Mouse (Mus musculus) activated CD4-positive, CD25-positive, alpha-beta regulatory T cell, adult 4 months (primary cell): ENCODE data around the gene Ror1. TPM values are rescaled to one million over a fixed set of nuclear protein-coding genes. Genes with fewer than 3 reads are reported as not detected.

ENCODE experiments used
- ATAC-seq: one replicate; pipeline ENCODE4 v1.8.0; 2017
- polyA plus RNA-seq, 2 experiments: library from polyadenylated mRNA; unstranded; fragments of 100-300 nt; shearing (Covaris generic); gene quantifications; one replicate each; pipeline ENCODE4 v1.2.1; 2017

The Ror1 gene
- polyA plus RNA-seq = not detected

DNA sequence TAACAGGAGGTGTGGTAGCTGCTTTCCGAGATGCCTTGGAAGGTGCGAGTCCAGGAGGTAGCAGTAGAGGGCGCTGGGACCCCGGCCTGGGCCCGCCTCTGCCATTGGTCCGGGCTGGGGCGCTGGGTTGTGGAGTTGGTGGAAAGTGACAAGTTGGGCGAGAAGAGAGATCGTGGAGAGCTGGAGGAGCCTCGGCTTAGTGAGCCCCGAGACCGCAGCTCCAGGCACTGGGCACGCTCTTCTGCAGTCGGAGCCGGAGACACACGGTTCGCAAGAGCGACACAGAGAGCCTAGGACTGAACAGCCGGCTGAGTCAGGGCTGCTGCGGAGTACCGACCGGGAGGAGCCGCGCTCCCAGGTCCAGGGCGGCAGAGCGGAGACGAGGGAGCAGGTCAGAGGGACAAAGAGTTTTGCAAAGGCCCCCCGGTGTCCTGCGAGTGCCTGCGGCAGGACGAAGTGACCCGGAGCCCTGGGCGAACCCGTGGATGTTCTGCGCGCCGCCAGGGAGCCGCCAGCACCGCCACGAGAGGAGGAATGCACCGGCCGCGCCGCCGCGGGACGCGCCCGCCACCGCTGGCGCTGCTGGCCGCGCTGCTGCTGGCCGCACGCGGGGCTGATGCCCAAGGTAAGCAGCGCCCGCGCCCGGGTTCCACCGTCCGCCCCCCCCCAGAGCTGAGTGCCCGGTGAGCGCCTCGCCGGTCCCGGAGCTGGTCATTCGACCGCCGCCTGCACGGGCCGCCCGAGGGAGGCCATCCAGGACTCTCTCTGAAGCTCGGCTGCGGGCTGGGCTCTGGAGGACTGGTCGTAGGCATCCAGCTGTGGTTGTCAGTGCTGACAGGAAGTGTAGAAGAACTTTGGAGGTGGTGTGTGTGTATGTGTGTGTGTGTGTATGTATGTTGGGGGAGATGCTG lies at the start of gene Ror1:
Gene Ror1, plus strand, starts transcription at position 107 of the 911 bp plus-strand sequence.
- ATAC-seq = peak; percentile 43

- ATAC-seq = no peak
Measured at GRCm38 (mm10) chr4:100047066-100047465, 48.5 kb upstream of the Ror1 start.

DNA sequence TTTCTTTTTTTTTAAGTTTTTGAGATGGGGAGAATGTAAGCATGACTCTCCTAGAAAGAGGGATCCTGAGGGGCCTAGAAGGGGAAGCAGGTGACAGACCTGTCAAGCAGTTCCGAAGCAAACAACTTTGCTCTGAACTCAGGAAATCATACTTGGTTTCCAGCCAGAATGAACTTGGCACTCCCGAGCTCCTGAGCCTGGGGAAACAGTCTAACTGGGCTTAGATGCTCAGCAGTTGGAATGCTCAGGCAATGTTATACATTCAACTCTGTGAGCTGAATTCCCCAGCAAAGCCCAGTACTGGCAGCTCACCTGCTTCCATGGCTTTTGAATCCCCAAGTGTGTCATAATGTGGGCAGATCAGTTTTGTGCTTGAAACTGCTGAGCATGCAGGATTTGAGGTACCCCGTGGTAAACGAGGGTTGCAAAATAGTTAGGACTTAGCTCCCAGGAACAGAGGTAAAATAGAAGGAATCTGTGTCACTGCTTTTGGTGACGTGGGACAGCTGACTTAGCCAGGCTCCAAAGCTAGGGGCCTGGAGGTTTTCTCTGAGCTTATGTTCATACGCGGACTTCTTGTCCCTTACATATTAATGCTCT lies 47.1 kb upstream of the Ror1 start:
- ATAC-seq = no peak

DNA sequence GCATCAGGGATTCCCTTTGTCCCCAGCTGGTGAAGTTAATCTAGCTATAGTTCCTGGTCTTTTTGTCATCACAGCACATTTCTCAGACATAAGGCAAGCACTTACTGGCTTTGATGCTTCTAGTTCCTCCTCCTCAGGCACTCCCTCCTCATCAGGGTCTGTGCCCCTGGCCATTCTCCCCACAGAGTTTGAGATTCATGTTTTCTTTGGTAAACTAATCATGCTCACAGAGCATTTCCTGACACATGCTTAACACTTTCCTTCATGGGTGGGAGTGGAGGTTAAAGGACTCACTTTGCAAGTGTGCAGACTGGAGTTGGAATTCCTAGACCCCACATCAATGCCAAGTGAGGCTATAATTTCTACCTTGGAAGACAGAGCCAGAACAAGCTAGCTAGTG lies 43.8 kb upstream of the Ror1 start:
- no peak for ATAC-seq

GRCm38 (mm10) chr4:100052258-100052657 lies 43.3 kb upstream of the Ror1 start:
- ATAC-seq = no peak

GRCm38 (mm10) chr4:100056046-100056445 lies 39.5 kb upstream of the Ror1 start:
- no peak for ATAC-seq

DNA sequence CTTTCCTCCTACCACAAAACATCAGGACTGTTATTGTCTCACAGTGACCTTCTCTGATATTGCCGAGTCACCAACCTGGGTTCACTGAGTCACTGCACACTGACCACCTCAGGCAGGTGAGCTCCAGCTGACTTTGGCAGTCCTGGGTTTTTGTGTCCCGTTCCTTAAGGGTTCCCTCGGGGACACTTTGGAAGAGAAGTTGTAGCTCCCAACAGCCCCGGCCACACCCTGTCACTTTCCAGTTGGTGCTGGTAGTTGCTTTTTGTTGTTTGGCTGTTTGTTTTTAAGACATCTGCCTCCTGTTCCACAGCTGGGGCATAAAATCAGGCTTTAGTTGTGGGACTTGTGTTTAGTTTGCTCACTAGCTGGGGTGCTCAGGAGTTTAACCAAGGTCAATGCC lies 39.1 kb upstream of the Ror1 start:
- ATAC-seq = no peak

DNA sequence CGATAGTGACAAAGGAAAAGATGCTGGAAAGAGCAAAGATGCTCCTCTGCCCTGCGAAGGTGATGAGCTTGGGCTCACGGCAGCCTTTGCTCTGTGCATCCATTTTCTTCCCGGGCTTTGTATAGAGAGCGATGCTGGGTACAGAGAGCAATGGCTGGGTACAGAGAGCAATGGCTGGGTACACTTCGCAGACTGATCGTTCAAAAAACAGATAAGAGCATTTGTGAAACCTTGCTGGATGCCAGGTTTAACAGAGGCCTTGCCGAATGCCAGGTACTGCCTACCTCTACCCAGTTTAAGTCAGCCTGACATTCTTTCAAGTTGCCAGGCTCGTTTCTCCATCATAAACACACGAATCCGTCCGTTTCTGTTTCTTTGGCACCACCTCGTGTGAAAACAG lies 38.2 kb upstream of the Ror1 start:
- no peak for ATAC-seq

DNA sequence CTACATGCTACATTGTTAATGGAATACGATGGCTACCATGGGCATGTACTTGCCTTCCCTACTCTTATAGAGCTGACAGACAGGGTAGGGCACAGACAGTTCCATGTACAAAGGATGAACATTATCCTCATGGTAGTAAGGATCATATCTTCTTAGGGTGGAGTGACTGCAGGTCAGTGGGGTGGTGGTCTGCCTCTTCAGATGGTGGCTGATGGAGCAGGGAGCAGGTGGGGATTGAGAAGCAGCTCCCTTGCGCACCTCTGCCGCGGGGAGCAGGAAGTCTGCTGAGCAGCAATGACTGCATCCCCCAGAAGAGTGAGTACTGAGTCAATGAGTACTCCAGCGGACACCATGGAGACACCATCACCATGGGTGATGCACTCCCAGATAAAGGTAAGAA lies 37.0 kb upstream of the Ror1 start:
- no peak for ATAC-seq

GRCm38 (mm10) chr4:100059811-100060210 lies 35.8 kb upstream of the Ror1 start:
- ATAC-seq = no peak

- ATAC-seq = no peak
Measured at GRCm38 (mm10) chr4:100061396-100062066, 34.1 kb upstream of the Ror1 start.

GRCm38 (mm10) chr4:100065686-100066085 lies 29.9 kb upstream of the Ror1 start:
- ATAC-seq = no peak

- no peak for ATAC-seq
Measured at GRCm38 (mm10) chr4:100070101-100070500, 25.5 kb upstream of the Ror1 start.

DNA sequence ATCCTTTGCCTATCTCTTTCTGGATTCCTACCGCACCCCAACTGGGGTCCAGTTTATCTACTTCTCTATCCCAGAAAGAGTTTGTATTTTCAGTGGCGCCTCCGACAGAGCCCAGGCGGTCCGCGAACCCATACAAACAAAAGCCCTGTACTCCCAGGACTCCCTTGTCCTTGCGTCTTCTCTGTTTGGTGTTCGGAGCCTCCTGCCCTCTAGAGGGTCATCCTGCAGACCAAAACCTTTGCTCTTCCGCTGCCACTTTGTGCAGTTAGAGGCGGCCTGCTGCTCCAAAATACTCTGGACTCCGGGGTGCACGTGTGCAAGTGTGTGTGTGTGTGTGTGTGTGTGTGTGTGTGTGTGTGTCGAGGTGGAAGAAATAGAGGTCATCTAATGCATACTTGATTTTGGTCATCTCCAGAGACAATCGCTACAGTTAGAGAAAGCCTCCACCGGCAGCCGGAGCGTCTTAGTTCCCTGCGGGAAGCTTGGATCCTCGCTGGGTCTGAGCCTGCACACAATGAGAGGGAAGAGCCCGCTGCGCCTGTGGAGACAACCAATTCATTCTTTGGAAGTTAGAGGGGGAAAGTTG lies 1.1 kb downstream of the Ror1 start:
- ATAC-seq = no peak

GRCm38 (mm10) chr4:100097364-100097979 lies 1.9 kb downstream of the Ror1 start:
- no peak for ATAC-seq

GRCm38 (mm10) chr4:100101066-100101820 lies 5.7 kb downstream of the Ror1 start:
- ATAC-seq = no peak

- ATAC-seq = no peak
Measured at GRCm38 (mm10) chr4:100101844-100102243, 6.3 kb downstream of the Ror1 start.

GRCm38 (mm10) chr4:100104241-100104640 lies 8.7 kb downstream of the Ror1 start:
- ATAC-seq = no peak

DNA sequence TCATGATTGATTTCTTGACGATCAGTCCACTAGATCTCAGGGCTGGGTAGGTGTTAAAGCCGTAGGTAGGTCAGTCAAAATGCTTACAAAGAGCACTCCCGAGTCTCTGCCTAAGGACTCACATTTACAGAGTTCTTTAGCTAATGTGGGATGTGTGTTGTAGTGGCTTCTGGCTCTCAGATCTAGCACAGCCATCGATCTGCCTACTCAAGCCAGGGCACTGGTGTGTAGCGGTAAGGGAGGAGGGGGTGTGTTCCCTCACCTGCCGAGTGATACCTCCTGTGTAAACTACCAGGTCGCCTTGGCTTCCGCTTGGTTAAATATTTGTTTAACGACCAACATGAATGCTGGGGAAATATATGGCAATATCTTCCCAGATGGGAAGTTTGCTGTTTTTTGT lies 12.0 kb downstream of the Ror1 start:
- no peak for ATAC-seq

DNA sequence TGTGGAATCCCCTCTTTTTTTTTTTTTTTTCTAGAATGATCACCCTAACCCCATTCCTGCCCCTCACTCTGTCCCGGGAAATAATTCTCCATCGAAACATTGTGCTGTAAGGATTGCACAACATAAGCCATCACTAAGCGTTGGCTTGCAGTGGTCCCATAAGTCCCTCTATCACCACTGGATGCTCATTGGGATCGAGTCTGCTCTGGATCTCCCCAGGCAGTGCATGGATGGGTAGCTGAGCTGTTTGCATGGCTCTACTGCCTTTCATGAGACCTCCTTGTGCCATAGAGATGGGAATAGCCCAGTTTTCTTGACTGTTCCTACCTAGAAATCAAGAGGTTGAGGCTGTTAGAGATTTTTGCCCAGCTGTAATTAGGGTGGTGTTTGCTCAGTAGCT lies 13.0 kb downstream of the Ror1 start:
- no peak for ATAC-seq

DNA sequence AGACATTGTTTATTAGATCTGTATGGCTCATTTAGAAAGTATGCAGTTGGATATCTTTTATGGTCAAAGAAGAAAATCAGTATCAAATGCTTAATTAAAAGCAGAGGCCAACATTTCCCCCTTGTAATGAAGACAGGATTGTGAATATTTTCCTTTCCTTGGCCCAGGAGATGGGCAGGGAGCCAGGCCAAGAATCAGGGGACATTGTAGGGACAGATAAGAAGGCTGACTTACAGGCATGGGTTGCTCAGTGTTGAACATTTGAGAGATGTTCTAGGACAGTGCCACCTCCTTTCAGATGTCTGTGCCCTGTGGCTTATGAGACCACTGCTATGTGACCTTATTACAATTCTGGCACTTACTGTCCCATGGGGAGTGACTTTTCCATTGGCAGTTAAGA lies 18.6 kb downstream of the Ror1 start:
- ATAC-seq = no peak

DNA sequence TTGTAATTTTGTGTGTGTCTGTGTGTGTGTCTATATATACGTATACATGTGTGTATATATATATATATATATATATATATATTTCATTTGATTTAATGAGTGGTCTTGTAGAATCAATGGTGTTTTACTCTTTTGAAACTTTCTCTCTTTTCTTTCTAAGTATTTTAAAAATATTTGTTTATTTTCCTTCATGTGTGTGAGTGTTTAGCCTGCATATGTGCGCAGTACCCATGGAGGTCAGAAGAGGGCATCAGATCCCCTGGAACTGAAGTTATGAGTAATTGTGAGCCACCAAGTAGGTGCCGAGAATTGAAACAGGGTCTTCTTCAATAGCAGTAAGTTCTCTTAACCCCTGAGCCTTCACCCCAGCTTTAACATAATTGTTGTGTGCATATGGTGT lies 20.8 kb downstream of the Ror1 start:
- no peak for ATAC-seq
